Mouse (Mus musculus) neutrophil, adult 5-6 weeks (primary cell): ENCODE measurements around the gene Enpp7. TPM values are rescaled to one million over a fixed set of nuclear protein-coding genes. Genes with fewer than 3 reads are reported as not detected.

ENCODE experiments used
- ATAC-seq: fragments of 151-379, 151-347 bp; 2 replicates; pipeline ENCODE4 v1.8.0; 2017; ENCODE audit warnings: mild to moderate bottlenecking, moderate TSS enrichment; ENCODE audit not compliant: insufficient number of reproducible peaks, poor library complexity, low FRiP score, severe bottlenecking; ENCODE audit errors: extremely low read depth
- total RNA-seq: library from RNA; stranded (forward); fragments of 200-1000 nt; gene quantifications from 2 replicates; pipeline ENCODE4 v1.2.3, GENCODE M21; 2017

The Enpp7 gene
- total RNA-seq: not detected in 2 replicates

DNA sequence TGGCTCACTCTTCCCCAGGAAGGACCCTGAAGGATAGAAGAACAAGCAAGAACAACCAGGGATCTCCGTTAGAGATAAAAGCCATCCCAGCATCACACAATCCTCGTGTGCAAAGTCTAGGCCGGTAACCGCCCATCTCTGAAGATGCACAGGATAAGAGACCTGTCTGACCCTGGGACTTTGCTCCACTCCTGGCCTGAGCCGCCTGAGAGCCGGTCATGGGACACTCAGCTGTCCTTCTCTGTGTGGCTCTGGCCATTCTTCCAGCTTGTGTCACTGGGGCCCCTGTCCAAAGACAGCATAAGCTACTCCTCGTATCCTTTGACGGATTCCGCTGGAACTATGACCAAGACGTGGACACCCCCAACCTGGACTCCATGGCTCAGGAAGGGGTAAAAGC lies at the start of gene Enpp7:
Enpp7 (plus strand) TSS at position 190 of the 400 bp plus-strand sequence.
- ATAC-seq: no peak

DNA sequence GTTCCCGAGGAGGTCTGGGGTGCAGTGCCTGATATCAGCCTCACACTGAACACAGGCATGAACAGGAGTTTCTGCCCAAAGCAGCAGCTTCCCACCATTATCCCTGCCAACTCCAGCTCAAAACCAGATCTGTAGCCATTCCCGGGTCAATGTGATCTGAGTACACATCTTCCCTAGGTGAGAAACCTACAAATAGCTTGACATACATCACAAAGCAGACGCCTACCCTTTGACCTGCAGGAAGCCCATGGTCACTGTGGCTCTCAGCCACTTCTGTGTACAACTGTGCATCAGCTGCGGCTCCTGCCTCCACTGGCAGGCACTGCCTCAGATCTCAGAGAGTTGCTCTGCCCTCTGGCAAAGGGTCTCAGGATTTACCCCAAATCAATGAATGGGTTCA lies 48.3 kb upstream of the Enpp7 start:
- ATAC-seq: no peak

GRCm38 (mm10) chr11:118940539-118940938 lies 47.4 kb upstream of the Enpp7 start:
- ATAC-seq: no peak

- ATAC-seq: no peak
Measured at GRCm38 (mm10) chr11:118941268-118941667, 46.7 kb upstream of the Enpp7 start.

DNA sequence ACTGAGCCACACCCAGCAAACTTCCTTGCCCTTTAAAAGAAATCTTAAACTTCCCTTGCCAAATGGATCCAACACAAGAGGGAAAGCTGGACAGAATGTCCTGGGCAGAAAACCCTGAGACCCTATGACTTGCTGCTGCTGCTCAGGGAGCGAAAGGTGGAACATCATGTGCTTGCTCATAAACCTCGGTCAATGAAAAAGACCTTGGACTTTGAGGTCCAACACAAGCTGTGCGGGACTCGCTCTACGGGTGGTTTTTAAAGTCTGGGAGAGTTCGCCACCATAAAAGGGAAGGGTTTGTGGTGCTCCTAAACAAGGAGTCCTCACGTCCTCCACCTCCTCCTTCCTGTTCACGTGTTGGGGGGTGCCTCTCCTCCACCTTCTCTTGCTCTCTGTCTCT lies 42.1 kb upstream of the Enpp7 start:
- no peak for ATAC-seq

- no peak for ATAC-seq
Measured at GRCm38 (mm10) chr11:118955016-118955415, 33.0 kb upstream of the Enpp7 start.

- ATAC-seq: no peak
Measured at GRCm38 (mm10) chr11:118957070-118957471, 30.9 kb upstream of the Enpp7 start.

- no peak for ATAC-seq
Measured at GRCm38 (mm10) chr11:118960649-118961048, 27.3 kb upstream of the Enpp7 start.

- no peak for ATAC-seq
Measured at GRCm38 (mm10) chr11:118962478-118962877, 25.5 kb upstream of the Enpp7 start.

DNA sequence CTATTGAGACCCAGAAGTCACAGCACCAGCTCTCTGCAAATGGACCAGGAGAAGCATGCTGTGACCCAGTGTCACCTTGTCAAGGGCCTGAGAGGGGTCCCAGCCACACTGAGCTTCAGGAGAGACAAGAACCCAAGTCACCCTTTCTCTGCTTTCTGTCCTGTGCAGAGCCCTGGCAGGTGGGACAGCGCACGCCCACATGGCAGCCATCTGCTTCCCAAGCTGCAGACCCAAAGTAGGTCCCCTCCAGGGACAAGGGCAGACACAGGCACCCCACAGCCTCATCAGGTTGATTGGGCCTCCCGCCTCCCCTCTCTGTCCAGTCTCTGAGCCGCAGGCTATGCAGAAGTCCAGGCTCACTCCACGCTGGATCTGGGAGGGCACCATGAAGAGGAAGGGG lies 24.1 kb upstream of the Enpp7 start:
- ATAC-seq: no peak

- no peak for ATAC-seq
Measured at GRCm38 (mm10) chr11:118965078-118965477, 22.9 kb upstream of the Enpp7 start.

- no peak for ATAC-seq
Measured at GRCm38 (mm10) chr11:118971470-118972034, 16.4 kb upstream of the Enpp7 start.

- ATAC-seq: no peak
Measured at GRCm38 (mm10) chr11:118972431-118973377, 15.3 kb upstream of the Enpp7 start.

DNA sequence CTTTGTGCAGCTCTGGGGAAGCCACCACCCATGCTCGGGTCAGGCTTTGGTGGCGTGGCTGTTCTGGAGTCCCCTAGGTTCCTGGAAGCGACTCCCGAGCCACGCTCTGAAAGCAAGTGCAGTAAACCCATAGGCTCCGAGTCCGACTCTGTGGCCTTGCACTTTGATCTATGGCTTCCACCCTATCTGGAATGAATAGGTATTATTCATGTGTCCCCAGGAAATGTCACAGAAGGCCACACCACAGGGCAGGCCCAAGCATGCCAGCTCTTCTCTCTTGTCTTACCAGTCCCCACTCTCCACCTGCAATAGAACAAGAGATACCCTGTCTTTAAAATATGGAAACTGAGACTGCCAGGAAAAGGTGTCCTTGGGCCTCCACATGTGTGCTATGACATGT lies 13.6 kb upstream of the Enpp7 start:
- no peak for ATAC-seq

GRCm38 (mm10) chr11:118975427-118975826 lies 12.6 kb upstream of the Enpp7 start:
- no peak for ATAC-seq

- ATAC-seq: no peak
Measured at GRCm38 (mm10) chr11:118975917-118976316, 12.1 kb upstream of the Enpp7 start.

DNA sequence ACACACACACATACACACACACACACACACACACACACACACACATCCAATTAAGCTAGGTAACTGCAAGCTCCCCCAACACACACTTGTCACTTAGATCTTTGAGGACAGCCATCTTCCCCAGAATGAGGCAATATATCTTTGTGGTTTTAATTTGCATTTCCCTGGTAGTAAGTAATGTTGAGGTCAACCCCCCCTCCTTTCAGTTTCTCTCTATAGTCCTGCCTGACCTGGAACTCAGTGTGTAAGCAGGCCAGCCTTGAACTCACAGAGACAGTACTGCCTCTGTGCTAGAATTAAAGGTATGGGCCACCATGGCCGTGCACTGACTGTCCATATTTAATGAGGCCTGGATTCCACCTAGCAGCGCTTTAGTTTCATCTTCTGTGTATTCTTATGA lies 7.6 kb upstream of the Enpp7 start:
- peak; percentile 67 for ATAC-seq

DNA sequence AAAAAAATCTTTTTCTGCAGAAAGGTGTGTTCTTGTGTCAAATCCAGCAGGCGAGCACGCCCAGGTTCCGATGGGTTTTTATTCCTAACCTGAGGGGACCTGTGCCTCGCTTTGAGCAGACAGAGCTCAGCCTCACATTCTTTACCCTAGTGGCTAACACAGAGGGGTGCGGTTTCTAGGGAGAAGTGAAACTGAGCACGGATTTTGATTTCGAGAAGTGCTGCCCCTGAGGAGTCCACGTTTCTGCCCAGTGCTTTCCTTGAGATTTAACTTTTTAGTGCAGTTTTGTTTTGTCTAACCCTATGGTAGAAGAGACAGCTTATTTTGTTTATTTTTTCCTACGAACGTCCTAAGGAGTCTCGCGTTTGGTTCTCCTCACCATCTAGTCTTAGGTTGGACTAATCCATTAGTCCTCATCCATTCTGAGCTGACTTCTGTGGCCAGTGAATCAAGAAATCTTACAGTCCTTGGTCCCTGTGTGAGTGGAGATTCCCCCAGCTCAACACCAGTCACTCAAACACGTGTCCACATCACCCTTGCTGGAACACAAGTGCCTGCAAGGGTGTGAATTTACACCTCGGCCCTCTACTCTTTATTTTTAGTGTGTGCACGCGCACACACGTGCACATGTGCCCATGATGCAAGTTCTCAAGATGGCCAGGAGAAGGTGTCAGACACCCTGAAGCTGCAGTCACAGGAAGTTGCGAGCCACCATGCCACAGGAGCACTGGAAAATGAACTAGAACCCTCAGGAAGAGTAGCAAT lies 6.8 kb upstream of the Enpp7 start:
- ATAC-seq: peak; percentile 71

DNA sequence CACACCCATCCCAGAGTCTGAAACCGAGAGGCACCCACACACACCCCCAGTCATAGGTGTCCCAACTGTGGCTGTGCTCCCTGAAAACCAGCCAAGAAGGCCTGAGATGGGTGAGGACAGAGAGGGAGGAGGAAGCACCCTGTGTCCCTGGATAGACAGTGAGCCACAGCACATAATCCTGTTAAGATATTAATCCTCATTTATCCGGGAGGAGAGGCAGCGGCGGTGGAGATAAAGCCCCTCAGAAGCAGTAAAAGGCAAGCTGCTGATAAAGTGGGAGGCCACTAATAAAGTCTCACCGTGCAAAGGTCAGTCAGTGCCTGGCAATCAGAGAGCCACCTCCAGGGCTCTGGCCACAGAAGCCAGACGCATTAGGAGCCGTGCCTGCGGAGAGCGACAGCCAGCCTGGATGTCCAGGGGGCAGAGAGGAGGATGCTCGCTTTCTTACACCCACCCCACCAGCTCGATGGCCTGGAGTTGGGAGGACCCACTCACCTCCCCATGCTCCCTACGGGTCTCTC lies 5.3 kb upstream of the Enpp7 start:
- no peak for ATAC-seq
